Mouse (Mus musculus) liver, embryonic 14.5 days (tissue): ENCODE results near the gene 1500009L16Rik. TPM values are rescaled to one million over a fixed set of nuclear protein-coding genes. Genes with fewer than 3 reads are reported as not detected.

Source experiments
- ATAC-seq: fragments of 200-750 bp; cut with Nextera tagmentation; 2 replicates; pipeline ENCODE4 v1.8.0; 2017; ENCODE audit warnings: moderate number of reproducible peaks, mild to moderate bottlenecking, moderate library complexity; ENCODE audit not compliant: insufficient read depth
- DNase-seq, 3 experiments: peaks; one replicate each; pipeline ENCODE4 v3.0.0-alpha.2; 2012 to 2013; ENCODE audit warnings: low read depth in 3 of 3, low spot score in 3 of 3
- H3K27ac ChIP-seq: fragments of 300-500 bp; sonication (generic); 2 replicates; pipeline ENCODE4 v1.5.1; 2014; ENCODE audit warnings: moderate library complexity, mild to moderate bottlenecking, control low read depth, inconsistent platforms
- H3K27me3 ChIP-seq: fragments of 300-500 bp; sonication (generic); 2 replicates; pipeline ENCODE4 v1.6.1; 2014; ENCODE audit warnings: mild to moderate bottlenecking, low read length, moderate library complexity; ENCODE audit not compliant: control insufficient read depth, insufficient read depth
- H3K36me3 ChIP-seq: fragments of 300-500 bp; sonication (generic); replicated peaks from 2 replicates; pipeline ENCODE4 v1.6.1; 2014; ENCODE audit warnings: low read depth; ENCODE audit not compliant: control insufficient read depth, insufficient read depth
- H3K4me1 ChIP-seq, 2 experiments: fragments of 200-500 bp in 1 of 2; fragments of 300-500 bp in 1 of 2; sonication (generic) in 1 of 2; replicated peaks; 2 replicates each; pipeline ENCODE4 v1.6.1; 2012 to 2014; ENCODE audit warnings: antibody characterized with exemption in 1 of 2, inconsistent platforms in 1 of 2, low read length in 1 of 2; ENCODE audit not compliant: control insufficient read depth in 2 of 2, insufficient read depth in 2 of 2
- H3K4me2 ChIP-seq: fragments of 300-500 bp; sonication (generic); 2 replicates; pipeline ENCODE4 v1.6.1; 2014; ENCODE audit warnings: low read depth, mild to moderate bottlenecking, control low read depth, moderate library complexity
- H3K4me3 ChIP-seq, 2 experiments: fragments of 200-500 bp in 1 of 2; fragments of 300-500 bp in 1 of 2; sonication (generic) in 1 of 2; 2 replicates each; pipeline ENCODE4 v1.5.1; 2012 to 2014; ENCODE audit warnings: low read depth in 2 of 2, low read length in 2 of 2, mild to moderate bottlenecking in 2 of 2, control low read depth in 1 of 2, inconsistent platforms in 1 of 2, moderate library complexity in 1 of 2; ENCODE audit not compliant: insufficient read depth in 1 of 2
- H3K9ac ChIP-seq: fragments of 300-500 bp; sonication (generic); replicated peaks from 2 replicates; pipeline ENCODE4 v1.6.1; 2014; ENCODE audit warnings: mild to moderate bottlenecking, control low read depth, moderate library complexity
- H3K9me3 ChIP-seq: fragments of 300-500 bp; sonication (generic); 2 replicates; pipeline ENCODE4 v1.6.1; 2016; ENCODE audit warnings: low read length, mixed read lengths; ENCODE audit not compliant: control insufficient read depth
- CTCF ChIP-seq: IDR thresholded peaks from 2 replicates; pipeline ENCODE4 v1.5.1; 2016; ENCODE audit warnings: antibody characterized with exemption, low read depth, control low read depth
- EP300 ChIP-seq: IDR thresholded peaks from 2 replicates; pipeline ENCODE4 v1.6.1; 2016; ENCODE audit warnings: antibody characterized with exemption, low read depth
- WGBS: fragments of 180-500 bp; shearing (Covaris S2); extraction: QIAGEN DNeasy Blood & Tissue Kit; methylation state at CpG from one replicate; pipeline ENCODE4 v1.1.7; 2014; ENCODE audit not compliant: insufficient replicate concordance; 5-methylcytosine and 5-hydroxymethylcytosine counted together
- polyA plus RNA-seq, 2 experiments: library from polyadenylated mRNA; depleted of rRNA in 1 of 2; stranded (reverse) in 1 of 2; unstranded in 1 of 2; fragments of >200 nt; fragmentation: Nextera tagmentation in 1 of 2; extraction: Ambion mirVana in 1 of 2; gene quantifications; 2 replicates each; pipeline versions ENCODE4 v1.2.1 to v1.2.3; 2012 to 2014

1500009L16Rik gene
- polyA plus RNA-seq, 2 experiments = 0.63 to 1.2 TPM

DNA sequence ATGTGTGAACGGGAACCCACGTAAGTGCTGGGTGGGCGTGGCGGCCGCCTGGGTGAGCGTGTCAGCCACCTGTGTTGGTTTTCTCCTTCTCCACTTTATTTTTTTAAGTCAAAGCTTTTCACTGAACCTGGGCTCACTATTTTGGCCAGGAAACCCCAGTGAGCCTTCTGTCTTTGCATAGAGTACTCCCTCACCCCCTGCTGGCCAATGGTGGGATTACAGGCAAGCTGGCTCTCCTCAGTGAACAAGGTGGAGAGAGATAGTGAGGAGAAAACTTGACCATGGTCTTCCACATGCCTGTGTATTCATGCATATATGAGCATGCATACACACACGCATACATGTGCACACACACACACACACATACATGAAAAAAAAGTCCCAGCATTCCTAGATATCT lies 6.8 kb downstream of the 1500009L16Rik start:
- Histone ChIP-seq H3K27me3 (no peaks in the 10 kb centered on the region), H3K4me1 (no peaks in the 10 kb centered on the region; a peak in 1 of 4 replicates), H3K9me3 (no peaks in the 10 kb centered on the region), H3K4me2 (no peak overlapping the region), H3K4me3 (no peak overlapping the region), H3K36me3 (no peaks in the 10 kb centered on the region), H3K9ac (no peak overlapping the region), H3K27ac (no peak overlapping the region)
- 24% methylated on average over 7 of the region's 7 CpGs for WGBS
- DNase-seq (peak; percentile 19 to 23 (median 22)), ATAC-seq (no peak)
- peak; percentile 89 for TF ChIP-seq CTCF
- TF ChIP-seq EP300 = no peak

DNA sequence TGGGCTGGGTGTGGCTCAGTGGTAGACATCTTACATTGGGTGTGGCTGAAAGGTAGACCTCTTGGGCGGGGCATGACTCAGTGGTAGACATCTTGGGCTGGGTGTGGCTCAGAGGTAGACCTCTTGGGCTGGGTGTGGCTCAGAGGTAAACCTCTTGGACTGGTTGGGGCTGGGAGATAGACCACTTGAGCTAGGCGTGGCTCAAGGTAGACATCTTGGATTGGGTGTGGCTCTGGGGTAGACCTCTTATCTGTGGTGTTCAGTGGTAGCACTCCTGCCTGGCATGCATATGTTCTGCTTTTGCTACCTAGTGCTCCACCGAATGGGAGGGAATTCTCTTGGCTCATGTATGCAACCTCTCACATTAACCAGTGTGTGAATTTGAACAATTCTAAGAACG lies 11.1 kb downstream of the 1500009L16Rik start:
- no peaks in the 10 kb centered on the region for H3K27me3 ChIP-seq
- no peak overlapping the region for H3K27ac ChIP-seq
- no peaks in the 10 kb centered on the region; a peak in 1 of 4 replicates for H3K4me1 ChIP-seq
- ATAC-seq (no peak), DNase-seq (no peak)
- H3K4me3 ChIP-seq = no peak overlapping the region
- H3K4me2 ChIP-seq = no peak overlapping the region
- TF ChIP-seq CTCF (no peak), EP300 (no peak)
- 54% methylated on average over 4 of the region's 4 CpGs for WGBS
- no peak overlapping the region for H3K9ac ChIP-seq
- no peaks in the 10 kb centered on the region for H3K9me3 ChIP-seq
- H3K36me3 ChIP-seq = no peaks in the 10 kb centered on the region

GRCm38 (mm10) chr10:83738996-83739655 lies 16.5 kb downstream of the 1500009L16Rik start:
- whole genome bisulfite sequencing = 63% methylated on average over 15 of the region's 15 CpGs
- Histone ChIP-seq H3K27me3 (no peaks in the 10 kb centered on the region), H3K4me2 (no peak overlapping the region), H3K9ac (no peak overlapping the region), H3K36me3 (no peaks in the 10 kb centered on the region), H3K4me1 (no peaks in the 10 kb centered on the region), H3K4me3 (no peak overlapping the region), H3K9me3 (no peaks in the 10 kb centered on the region; the same call in 1 of the 2 replicates), H3K27ac (no peak overlapping the region)
- DNase-seq (no peak), ATAC-seq (no peak)
- no peak for TF ChIP-seq EP300

DNA sequence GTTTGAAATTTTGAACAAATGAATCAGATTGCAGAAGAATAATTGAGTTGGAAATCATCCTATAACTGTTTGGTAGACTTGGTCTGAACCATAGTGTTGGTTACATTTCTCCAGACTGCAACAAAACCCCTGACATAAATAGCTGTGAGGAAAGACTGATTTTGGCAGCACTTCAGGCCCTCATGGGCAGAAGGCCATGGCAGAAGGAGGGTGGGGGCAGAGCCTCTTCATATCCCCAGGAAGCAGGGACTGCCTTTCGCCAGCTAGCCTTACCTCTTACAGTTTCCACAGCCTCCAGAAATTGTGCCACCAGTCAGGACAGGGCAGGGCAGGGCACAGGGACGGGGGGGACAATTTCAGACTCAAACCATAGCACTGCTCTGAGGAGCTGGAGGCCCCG lies 22.0 kb downstream of the 1500009L16Rik start:
- no peak overlapping the region for H3K4me3 ChIP-seq
- DNase-seq (no peak), ATAC-seq (no peak)
- no peak for TF ChIP-seq EP300
- TF ChIP-seq CTCF = no peak
- H3K4me1 ChIP-seq = no peaks in the 10 kb centered on the region
- H3K4me2 ChIP-seq = no peak overlapping the region
- H3K27me3 ChIP-seq = no peaks in the 10 kb centered on the region
- 59% methylated on average over 3 of the region's 3 CpGs for WGBS
- no peaks in the 10 kb centered on the region; the same call in 1 of the 2 replicates for H3K9me3 ChIP-seq
- H3K9ac ChIP-seq = no peak overlapping the region
- H3K27ac ChIP-seq = no peak overlapping the region
- no peaks in the 10 kb centered on the region for H3K36me3 ChIP-seq

DNA sequence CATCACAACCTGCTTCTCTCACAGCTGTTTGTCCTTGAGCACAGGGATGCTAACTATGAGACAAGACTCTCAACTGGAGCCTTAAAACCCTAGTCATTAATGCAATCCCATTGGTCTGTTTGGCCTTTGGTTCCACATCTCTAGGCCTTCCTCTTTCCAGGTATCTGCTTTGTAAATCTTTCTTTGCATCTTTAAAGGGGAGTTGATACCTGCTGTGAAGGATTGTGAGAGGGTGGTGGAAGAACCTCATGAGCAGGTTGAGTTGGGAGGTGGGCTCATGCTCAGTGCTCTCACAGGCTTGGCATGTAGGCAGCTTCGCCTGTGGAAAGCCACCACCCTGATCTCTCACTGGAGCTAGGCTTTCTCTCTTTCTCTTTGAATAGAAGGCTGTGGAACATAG lies 30.4 kb downstream of the 1500009L16Rik start:
- Histone ChIP-seq H3K27ac (no peak overlapping the region), H3K4me2 (no peak overlapping the region), H3K27me3 (no peaks in the 10 kb centered on the region), H3K4me1 (no peaks in the 10 kb centered on the region), H3K4me3 (no peak overlapping the region), H3K9ac (no peak overlapping the region), H3K36me3 (no peaks in the 10 kb centered on the region), H3K9me3 (no peaks in the 10 kb centered on the region)
- whole genome bisulfite sequencing = 65% methylated on average over 1 of the region's 1 CpGs
- DNase-seq = no peak
- no peak for ATAC-seq
- no peak for TF ChIP-seq EP300
- TF ChIP-seq CTCF = no peak
